Mouse (Mus musculus): ENCODE results near the gene Olfr610.
"Not testable (repeated sequence)": the region's sequence is repeated elsewhere in the genome, so short reads cannot be mapped to it uniquely, and the experiment has no call there.

Olfr610 gene

DNA sequence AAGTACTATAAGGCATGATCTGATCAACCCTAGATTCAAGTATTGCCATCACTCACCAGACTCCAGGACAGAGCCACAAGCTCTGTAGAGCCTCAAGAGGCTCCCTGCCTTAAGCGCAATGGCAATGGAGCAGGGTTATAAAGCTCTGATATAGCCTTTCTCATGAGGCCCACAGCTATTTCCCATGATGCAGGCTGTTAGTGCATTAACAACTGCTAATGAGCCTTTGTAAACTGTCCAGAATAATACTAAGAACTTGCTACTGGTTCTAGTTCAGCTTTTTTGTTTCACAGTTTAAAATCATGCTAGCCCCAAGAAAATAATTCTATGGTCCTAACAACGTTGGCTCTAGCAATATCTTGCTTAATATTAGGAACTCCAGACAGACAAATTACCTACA, at the start of gene Olfr610:
Olfr610 (minus strand) TSS at position 101 of the 400 bp plus-strand sequence.
- no peak for DNase-seq

DNA sequence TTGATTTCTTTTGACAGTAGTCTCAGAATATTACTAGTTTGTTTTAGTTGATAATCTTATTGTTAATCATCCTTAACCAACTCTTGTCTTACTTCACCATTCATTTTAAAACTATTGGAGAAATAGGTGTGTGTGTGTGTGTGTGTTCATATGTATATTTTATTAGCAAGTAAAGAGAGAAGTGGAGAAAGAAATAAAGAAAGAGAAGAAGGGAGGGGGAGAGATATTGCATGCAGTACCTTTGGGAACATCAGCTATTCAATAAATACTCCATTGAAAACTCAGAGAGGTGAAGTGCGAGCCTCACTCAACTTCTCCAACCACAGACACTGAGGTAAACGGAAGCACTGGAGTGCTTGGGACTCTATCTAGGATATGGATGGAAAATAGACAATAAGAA, 43.9 kb upstream of the Olfr610 start, which contains the start of gene Olfr615:
Olfr615 (plus strand) TSS at position 301 of the 400 bp plus-strand sequence.
- no peak for DNase-seq

DNA sequence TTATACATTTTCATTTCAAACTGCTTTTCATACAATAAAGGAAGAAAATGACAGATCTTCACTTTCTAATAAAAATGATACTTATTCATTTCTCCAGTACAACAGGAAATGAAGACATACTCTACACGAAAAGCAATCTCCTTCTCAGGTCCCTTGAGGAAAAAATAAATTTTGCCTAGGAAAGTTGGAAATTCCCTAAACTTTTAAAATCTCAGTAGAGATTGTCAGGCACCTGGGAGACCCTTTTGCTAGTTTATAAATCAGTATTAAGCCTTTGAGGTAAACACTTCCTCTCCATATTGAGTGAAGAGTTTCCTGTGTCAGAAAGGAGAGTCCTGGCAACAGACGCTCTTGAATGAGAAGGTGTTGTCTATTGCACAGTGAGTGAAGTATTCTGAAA, 35.9 kb upstream of the Olfr610 start, which contains the start of gene Olfr613:
Olfr613 (plus strand) TSS at position 301 of the 400 bp plus-strand sequence.
- no peak for DNase-seq

DNA sequence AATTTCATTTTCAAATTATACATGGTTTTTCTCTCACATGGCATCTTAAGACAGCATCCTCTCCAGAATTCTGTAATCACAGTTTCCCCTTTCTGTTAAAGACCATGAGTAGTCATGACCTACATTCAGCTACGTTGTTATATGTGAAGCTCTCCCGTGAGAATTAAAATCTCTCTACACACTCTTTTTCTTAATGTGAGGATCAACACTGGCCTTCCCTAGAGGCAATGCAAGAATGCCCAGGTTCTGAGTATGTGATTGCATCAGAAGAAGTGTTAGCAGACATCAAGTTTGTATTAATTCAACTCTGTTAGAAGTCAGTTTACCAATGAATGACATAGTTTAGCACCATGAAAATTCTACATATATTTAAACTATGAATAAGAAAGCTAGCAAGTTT, 30.7 kb upstream of the Olfr610 start, which contains the start of gene Olfr612:
Olfr612 (minus strand) TSS at position 101 of the 400 bp plus-strand sequence.
- not testable (repeated sequence) for DNase-seq

DNA sequence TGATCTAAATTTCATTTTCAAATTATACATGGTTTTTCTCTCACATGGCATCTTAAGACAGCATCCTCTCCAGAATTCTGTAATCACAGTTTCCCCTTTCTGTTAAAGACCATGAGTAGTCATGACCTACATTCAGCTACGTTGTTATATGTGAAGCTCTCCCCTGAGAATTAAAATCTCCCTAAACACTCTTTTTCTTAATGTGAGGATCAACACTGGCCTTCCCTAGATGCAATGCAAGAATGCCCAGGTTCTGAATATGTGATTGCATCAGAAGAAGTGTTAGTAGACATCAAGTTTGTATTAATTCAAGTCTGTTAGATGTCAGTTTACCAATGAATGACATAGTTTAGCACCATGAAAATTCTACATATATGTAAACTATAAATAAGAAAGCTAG, 8.8 kb upstream of the Olfr610 start, which contains the start of gene Olfr611:
Olfr611 (minus strand) TSS at position 101 of the 400 bp plus-strand sequence.
- not testable (repeated sequence) for DNase-seq

DNA sequence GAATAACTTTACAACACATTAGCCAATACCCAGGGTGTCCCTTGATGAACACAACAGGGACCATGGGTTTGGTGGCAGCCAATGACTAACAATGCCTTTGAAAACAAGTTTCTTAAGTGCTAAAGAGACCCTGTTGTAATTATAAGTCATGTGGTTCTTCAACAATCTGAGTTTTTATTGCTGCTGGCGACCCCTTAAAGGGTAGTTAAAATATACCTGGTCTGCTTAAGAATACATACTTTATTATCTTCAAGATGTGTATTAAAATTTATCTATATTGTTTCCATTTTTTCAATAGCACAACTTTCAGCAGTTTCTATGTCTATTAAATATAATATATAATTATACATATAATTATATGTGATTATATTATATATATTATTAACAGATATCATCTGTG, 14.0 kb downstream of the Olfr610 start, which contains the start of gene Olfr609:
Olfr609 (minus strand) TSS at position 101 of the 400 bp plus-strand sequence.
- DNase-seq: no peak

DNA sequence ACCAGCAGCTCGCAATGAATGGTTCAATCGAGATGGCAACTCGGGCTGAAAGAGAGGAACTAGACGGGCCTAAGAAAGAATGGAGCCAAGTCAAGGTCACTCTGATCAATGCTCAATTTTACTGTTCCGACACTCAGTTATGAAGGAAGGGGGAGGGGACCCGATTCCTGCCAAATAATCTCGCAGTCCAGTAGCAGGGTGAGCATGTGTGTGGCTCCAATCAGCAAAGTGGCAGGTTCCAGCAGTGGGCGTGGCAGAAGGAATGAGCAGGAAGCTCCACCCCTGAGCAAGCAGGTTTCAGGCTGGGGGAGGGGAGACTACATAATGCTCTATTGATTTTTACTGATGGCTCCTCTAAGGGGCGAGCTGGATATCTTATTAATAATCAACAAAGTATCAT, 34.8 kb downstream of the Olfr610 start:
- DNase-seq: not testable (repeated sequence)

DNA sequence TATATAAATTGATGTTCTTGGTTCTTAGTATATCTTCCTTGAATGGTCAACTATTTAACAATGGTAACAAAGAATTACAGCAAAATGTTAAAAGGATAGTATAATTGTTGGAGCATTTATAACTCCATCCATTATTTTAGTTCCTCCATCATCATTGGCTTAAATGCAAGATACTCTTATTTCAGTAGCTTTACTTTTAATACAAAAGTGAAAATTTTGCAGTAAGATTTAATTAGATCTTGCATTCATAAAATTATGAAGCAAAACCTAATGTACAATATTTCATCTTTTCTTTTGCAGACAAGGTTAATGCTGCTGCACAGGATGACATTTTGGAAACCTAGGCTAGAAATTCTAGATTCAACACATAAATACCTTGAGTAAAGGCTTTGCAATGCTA, 42.3 kb downstream of the Olfr610 start, which contains the start of gene Olfr608:
Olfr608 (plus strand) TSS at position 301 of the 400 bp plus-strand sequence.
- no peak for DNase-seq

DNA sequence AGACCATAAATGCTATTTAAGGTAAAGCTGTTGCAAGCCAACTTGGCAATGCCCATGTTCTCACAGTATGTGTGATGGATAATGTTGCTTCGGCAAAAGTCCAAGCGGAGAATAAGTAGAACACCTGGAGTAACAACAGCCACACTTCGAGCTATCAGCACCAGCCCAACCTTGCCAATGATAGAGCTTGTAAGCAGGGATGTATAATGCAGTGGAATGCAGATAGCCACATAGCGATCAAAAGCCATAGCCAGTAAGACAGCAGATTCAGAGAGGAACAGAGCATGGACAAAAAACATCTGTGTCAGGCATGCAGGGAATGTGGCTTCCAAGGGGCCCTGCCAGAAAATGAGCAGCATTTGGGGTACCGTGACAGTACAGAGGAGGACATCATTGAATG, 51.3 kb downstream of the Olfr610 start:
- DNase-seq: no peak

Measured in right cerebral cortex, postnatal 25 days (tissue).